Mouse (Mus musculus) gonadal fat pad, adult 2 months (tissue): ENCODE data around the gene Ccdc61. TPM values are rescaled to one million over a fixed set of nuclear protein-coding genes. Genes with fewer than 3 reads are reported as not detected.

ENCODE experiments used
- DNase-seq: peaks from one replicate; pipeline ENCODE4 v3.0.0-alpha.2; 2012; ENCODE audit warnings: low read depth
- polyA plus RNA-seq: library from polyadenylated mRNA; depleted of rRNA; stranded (reverse); fragments of >200 nt; gene quantifications from 2 replicates; pipeline ENCODE4 v1.2.3, GENCODE M21; 2012; rRNA removed

The Ccdc61 gene
- polyA plus RNA-seq, 1 experiment = 23.2 TPM

DNA sequence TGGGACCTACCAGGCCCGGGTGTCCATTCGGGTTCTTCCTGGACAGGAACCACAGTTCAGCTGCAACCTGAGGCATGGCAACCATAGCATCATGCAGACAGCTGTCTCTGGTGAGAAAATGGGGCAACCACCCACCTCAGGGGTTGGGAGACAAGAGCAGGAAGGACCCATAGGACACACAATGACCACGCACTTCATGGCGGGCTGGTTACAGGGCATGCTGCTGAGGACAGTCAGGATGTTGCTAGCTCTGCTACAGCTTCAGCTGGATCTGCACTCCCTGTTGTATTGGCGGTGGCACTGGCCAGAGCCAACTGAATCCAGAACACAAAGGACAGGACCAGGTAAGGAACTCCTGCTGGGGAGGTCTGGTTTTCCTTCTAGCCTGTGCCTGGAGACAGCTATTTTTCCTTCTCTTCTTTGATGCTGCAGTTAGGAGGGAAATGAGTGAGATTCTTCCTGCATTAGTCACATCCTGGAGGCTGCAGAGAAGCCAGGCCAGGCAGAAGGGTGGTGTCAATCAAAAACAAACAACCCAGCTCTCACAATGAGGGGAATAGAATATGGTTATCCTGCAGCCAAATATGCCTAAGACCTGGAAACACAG, 51.8 kb downstream of the Ccdc61 start:
- no peak for DNase-seq

DNA sequence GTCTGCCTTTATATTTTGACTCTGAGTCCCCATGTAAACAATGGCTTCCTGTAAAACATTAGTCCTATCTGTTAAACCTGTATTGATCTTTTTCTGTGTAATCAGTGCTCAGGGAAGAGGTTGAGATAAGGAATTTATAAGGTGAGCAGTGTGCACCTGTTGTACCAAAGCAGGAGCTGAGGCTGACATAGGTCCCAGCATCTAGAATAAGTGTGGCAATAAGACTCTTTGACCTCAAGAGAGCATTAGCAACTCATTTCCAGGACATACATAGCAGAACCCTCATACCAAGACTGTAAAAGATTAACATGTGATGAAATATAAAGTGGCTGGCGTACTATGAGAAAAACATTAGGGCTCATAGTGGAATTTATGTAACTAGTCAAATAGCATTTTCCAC, 61.8 kb downstream of the Ccdc61 start:
- no peak for DNase-seq

GRCm38 (mm10) chr7:18844811-18845210, 65.4 kb downstream of the Ccdc61 start:
- DNase-seq = no peak

- DNase-seq = no peak
Observed at GRCm38 (mm10) chr7:18841174-18841567, 69.0 kb downstream of the Ccdc61 start.

Other genes with a start within 250 kb of the Ccdc61 start
- gene Psg20, start 224.2 kb downstream of the Ccdc61 start, polyA plus RNA-seq = not detected in 2 replicates
- gene Psg22, start 192.3 kb downstream of the Ccdc61 start, polyA plus RNA-seq = not detected in 2 replicates
- gene Psg19, start 111.9 kb downstream of the Ccdc61 start, polyA plus RNA-seq = not detected in 2 replicates
- gene Psg17, start 88.8 kb downstream of the Ccdc61 start, polyA plus RNA-seq = 0.14 TPM in 1 of 2 replicates, not detected in the other
- gene Mill2, start 70.4 kb downstream of the Ccdc61 start, polyA plus RNA-seq = 7.5 and 9.1 TPM in 2 replicates
- gene Pglyrp1, start 39.1 kb downstream of the Ccdc61 start, polyA plus RNA-seq = 6.2 and 7.1 TPM in 2 replicates
- 1.3 and 2.1 TPM in 2 replicates for gene Nova2, start 15.5 kb upstream of the Ccdc61 start, polyA plus RNA-seq
- not detected in 2 replicates for gene Nanos2, start 77.0 kb upstream of the Ccdc61 start, polyA plus RNA-seq
- gene Mypop, start 80.8 kb upstream of the Ccdc61 start, polyA plus RNA-seq = 3.4 and 5.6 TPM in 2 replicates
- gene Irf2bp1, start 93.6 kb upstream of the Ccdc61 start, polyA plus RNA-seq = 19.4 and 26.1 TPM in 2 replicates
- gene Foxa3, start 113.1 kb upstream of the Ccdc61 start, polyA plus RNA-seq = 0.07 and 0.09 TPM in 2 replicates
- 65.9 and 73.5 TPM in 2 replicates for gene Sympk, start 114.0 kb upstream of the Ccdc61 start, polyA plus RNA-seq
- 0.38 and 0.76 TPM in 2 replicates for gene Rsph6a, start 144.3 kb upstream of the Ccdc61 start, polyA plus RNA-seq
- 52.6 and 61.1 TPM in 2 replicates for gene Dmwd, start 165.8 kb upstream of the Ccdc61 start, polyA plus RNA-seq
- gene Dmpk, start 173.4 kb upstream of the Ccdc61 start, polyA plus RNA-seq = 234 and 248 TPM in 2 replicates
- 33.2 and 35.6 TPM in 2 replicates for gene Six5, start 184.2 kb upstream of the Ccdc61 start, polyA plus RNA-seq
- 0.13 and 0.19 TPM in 2 replicates for gene Gm4969, start 208.0 kb upstream of the Ccdc61 start, polyA plus RNA-seq
- gene Fbxo46, start 209.4 kb upstream of the Ccdc61 start, polyA plus RNA-seq = 7.9 and 9.3 TPM in 2 replicates
- 14.9 and 19.4 TPM in 2 replicates for gene Qpctl, start 238.9 kb upstream of the Ccdc61 start, polyA plus RNA-seq
- gene Snrpd2, start 239.3 kb upstream of the Ccdc61 start, polyA plus RNA-seq = 30.6 and 37.8 TPM in 2 replicates